Mouse (Mus musculus): ENCODE results near the gene Slc9b1.

Gene Slc9b1

DNA sequence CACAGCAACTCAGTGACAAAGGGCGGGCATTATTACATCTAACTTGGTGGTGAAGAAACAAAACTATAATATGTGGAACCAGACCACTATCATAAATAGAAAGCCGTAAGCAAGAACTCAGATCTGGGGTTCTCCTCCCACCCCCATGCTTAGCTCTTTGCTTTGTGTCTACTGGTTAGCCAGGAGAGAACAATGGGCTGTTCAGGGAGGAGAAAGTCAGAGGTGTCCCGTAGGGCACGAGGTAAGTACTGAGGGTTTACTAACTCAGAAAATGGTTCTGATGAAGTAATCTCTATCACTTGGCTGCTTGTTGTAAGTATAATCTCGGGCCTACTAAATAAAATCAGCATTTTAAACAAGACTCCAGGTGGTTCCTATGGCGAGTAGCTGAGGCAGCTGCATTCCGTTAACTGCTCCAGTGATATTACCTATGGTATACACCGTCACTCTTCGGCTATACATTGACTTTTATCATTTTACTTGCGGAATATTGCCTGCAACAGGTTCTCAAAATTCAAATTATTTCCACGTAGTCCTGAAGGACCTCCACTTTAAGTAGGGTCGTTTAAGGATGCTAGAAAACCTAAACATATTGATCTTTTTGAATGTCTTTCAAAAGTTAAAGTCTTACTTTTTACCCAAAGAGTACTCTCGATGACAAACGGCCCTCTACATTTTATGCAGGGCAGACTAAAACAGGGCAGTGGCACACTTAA lies 89.2 kb downstream of the Slc9b1 start:
- intact Hi-C loops (cut with DNase I), result no loop called here

GRCm38 (mm10) chr3:135437758-135438495 lies 90.1 kb downstream of the Slc9b1 start, which contains the start of gene Ube2d3:
Gene Ube2d3, plus strand, starts transcription at chr3:135438149.
- intact Hi-C loops (cut with DNase I), result loop anchor here (2.0 kb wide), 1 partner anchor 13 kb away; no protein-coding TSS in a partner anchor

DNA sequence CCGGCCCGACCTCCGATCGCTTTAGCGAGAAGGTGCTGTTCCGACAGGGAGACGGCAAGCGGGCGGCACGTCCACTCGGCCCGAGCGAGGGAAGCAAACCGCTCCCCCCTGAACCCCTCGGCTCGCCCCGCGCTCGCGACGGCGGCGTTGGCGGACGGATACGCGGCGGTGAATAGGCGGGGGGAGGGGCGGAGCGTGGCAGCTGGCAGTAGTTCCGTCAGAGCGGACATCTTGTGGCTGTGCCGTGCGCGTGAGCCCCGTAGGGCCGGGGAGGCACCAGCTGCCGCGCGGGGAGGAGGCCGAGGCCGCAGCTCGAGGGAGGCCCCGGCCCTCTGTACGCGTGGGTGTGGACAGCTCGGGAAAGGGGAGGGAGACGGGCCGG lies 90.7 kb downstream of the Slc9b1 start:
- intact Hi-C loops (cut with DNase I), result loop anchor here (2.0 kb wide), 1 partner anchor 14 kb away; no protein-coding TSS in a partner anchor

GRCm38 (mm10) chr3:135438913-135439531 lies 91.2 kb downstream of the Slc9b1 start:
- intact Hi-C loops (cut with DNase I), result loop anchor here (2.0 kb wide), 1 partner anchor 14 kb away; no protein-coding TSS in a partner anchor

- intact Hi-C loops (cut with DNase I), result loop anchor here (2.0 kb wide), 1 partner anchor 15 kb away; no protein-coding TSS in a partner anchor
Observed at GRCm38 (mm10) chr3:135439651-135440050, 91.8 kb downstream of the Slc9b1 start.

GRCm38 (mm10) chr3:135440221-135440620 lies 92.4 kb downstream of the Slc9b1 start:
- intact Hi-C loops (cut with DNase I), result no loop called here

- intact Hi-C loops (cut with DNase I), result no loop called here
Observed at GRCm38 (mm10) chr3:135440621-135441020, 92.8 kb downstream of the Slc9b1 start.

DNA sequence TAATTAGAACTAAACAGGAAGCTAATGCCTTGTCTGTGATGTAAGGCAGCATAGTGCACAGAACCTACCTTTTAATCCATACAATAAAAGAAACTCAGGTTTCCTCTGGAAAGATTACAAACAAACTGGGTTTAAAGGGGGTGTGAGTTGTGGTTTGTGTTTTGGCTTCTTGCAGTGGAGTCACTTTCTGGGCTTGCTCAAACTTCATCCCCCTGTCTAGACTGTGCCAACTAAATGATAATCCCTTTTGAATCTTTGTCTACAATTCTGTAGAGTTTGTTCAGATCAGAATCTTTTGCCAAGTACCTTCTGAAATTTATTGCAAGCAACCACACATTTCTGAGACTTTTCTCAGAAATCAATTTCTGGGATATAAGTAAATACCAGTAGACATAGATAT lies 97.1 kb downstream of the Slc9b1 start:
- intact Hi-C loops (cut with DNase I), result no loop called here
